Mouse (Mus musculus): ENCODE results near the gene Vmo1.
"Not testable (repeated sequence)": the region's sequence is repeated elsewhere in the genome, so short reads cannot be mapped to it uniquely, and the experiment has no call there.

Vmo1 gene

DNA sequence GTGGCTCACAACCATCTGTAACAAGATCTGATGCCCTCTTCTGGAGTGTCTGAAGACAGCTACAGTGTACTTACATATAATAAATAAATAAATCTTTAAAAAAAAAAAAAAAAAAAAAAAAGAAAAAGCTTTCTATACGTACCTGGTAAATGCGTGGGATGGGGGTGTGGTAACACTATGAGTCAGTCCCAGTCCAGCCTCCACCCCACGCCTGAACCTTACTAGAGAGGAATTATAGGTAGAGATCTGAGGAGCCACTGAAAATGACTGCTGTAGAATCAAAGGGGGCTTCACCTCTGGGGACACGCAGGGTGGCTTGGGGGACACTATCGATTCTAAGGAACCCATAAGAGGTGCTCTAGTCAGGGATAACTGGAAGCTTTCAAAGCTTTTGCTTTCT, 41.1 kb downstream of the Vmo1 start:
- in situ Hi-C loops (cut with MboI, MseI): not testable (repeated sequence)

DNA sequence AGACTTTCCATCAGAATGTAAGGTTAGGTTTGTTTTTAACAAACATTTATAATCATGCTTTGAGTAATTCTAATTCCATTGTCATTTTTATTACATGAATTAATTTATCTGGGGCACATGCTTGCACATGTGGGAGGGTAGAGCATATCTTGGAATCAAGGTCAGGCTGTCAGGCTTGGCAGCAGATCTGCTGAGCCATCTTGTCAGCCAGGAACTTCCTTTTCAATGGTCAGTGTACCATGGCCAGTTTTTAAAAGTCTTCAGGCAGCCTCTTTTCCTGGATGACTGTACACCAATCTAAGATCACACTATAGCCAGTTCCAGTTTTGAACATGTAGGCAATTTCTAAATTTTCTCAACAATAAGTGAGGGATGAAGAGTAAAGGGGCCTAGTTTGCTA, 41.7 kb downstream of the Vmo1 start:
- in situ Hi-C loops (cut with MboI, MseI): no loop called here

DNA sequence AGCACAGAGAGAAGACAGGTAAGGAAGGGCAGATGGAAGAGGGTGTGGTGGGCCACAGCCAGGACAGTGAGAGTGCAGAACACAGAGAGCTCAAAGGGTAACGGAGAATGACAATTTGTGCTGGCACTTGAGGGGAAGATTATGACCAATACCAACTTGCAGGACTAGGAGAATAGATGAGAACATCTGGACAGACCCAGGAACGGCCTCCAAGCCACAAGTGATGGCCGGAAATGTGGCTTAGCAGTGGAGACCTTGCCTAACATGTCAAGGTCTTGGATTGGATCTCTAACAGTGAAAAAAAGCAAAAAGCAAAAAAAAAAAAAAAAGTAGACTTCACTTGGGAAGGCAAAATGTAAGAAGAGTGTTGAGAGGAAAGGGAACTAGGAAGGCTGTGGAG, 44.7 kb downstream of the Vmo1 start:
- in situ Hi-C loops (cut with MboI, MseI): no loop called here

DNA sequence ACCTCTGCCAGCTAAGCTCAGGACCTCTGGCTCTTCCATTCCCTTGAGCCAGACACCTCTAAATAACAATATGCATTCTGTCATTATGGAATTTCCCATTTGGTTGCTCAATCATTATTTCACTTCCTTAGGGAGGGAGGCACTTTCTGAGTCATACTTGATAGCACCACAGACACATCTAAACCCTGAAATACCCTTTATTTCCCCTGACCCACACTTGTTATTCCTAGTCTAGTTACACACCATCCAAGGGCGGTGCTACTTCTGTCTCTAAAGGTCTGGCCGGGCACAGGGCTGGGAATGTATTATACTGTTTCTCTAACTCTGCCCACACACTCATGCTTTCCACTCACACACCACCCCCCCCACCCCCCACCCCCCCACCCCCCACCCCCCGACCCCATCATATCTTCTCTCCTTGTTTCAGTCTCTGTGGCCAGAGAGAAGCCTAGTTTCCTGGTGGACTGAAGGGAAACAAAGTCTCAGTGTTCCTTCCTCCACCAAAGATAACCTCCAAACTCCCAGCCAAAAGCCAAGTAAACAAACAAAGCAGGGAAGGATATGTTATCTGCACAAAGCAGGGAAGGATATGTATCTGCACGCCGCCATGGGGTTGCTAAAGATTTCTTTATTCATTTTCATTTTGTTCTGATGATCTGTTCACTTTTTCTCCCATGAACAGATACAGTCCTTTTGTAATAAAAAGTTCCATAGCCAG, 46.4 kb downstream of the Vmo1 start:
- in situ Hi-C loops (cut with MboI, MseI): no loop called here

DNA sequence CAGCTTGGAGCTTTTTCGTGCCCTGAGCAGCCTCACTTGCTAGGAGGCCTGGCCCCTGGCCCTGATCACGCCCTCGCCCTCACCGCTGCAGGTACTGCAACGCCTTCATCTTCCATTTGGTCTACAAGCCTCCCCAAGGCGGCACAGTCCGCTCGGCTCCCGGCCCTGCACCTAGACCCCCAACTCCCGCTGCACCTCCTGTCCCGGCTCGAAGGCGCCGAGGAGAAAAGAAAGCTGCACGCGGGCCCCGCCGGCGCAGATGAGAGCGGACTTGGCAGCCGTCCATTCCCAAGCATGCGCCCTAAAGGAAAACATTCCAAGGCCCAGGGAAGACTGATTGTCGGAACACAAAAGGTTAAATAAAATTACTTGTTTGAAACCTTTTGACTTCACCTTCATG, 48.6 kb downstream of the Vmo1 start:
- in situ Hi-C loops (cut with MboI, MseI): no loop called here

DNA sequence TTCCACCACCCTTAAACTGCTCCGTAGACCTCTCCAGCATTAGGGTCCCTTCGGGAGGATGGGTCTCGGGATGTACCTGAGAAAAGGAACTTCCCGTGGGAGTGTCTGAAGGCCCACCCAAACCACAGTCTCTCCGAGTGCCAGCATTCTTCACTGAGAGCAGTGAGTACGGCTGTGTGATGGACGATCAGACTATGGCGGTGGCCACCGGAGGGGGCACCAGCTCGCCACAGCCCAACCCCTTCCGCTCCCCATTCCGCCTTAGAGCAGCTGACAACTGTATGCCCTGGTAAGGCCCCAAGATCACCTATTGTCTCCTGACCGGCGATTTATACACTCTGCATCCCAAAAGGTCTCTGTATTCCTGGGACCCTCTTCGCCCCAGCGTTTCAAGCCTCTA, 49.2 kb downstream of the Vmo1 start:
- in situ Hi-C loops (cut with MboI, MseI): no loop called here

DNA sequence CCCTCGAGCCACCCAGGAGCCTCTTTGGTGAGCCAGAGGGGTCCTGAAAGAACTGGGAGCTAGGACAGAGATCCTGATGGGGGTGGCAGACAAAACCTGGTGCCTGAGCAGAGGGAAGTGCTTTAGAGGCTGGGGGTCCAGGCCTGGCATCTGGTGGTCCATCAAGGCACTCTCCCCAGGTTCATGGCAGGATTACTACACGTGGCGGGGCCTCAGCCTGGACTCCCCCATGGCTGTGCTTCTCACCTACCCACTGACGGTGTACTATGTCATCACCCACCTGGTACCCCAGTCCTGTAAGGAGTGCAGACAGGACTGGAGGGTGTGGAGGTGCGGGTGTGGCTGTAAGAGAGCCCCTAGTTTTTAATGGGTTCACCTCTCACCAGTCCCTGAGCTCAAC, 50.4 kb downstream of the Vmo1 start:
- in situ Hi-C loops (cut with MboI, MseI): loop anchor here (5.0 kb wide), 1 partner anchor 42 kb away; no protein-coding TSS in a partner anchor
